Mouse (Mus musculus): ENCODE results near the gene Vezt. TPM values are rescaled to one million over a fixed set of nuclear protein-coding genes. Genes with fewer than 3 reads are reported as not detected.

Gene Vezt
- 2.5 and 3.0 TPM in 2 replicates for polyA plus RNA-seq (2012; ENCODE audit: low replicate concordance)

GRCm38 (mm10) chr10:94035658-94036374, at the start of gene Vezt, which contains the start of gene Fgd6:
Gene Vezt (minus strand): TSS chr10:94035817.
Gene Fgd6 (plus strand): TSS chr10:94036001.

GRCm38 (mm10) chr10:93897043-93897646, 138.5 kb downstream of the Vezt start, which contains the start of gene Metap2:
Gene Metap2 (minus strand): TSS chr10:93897093.

Other genes starting within 250 kb of the Vezt start
- 0.12 and 0.18 TPM in 2 replicates for gene Usp44, start 204.3 kb downstream of the Vezt start, polyA plus RNA-seq (2012; ENCODE audit: low replicate concordance)
- gene Metap2, start 138.7 kb downstream of the Vezt start, polyA plus RNA-seq (2012; ENCODE audit: low replicate concordance), result 153 and 247 TPM in 2 replicates
- gene Fgd6, start 184 bp upstream of the Vezt start, polyA plus RNA-seq (2012; ENCODE audit: low replicate concordance), result 1.0 and 1.2 TPM in 2 replicates
- gene Nr2c1, start 112.2 kb upstream of the Vezt start, polyA plus RNA-seq (2012; ENCODE audit: low replicate concordance), result 0.68 and 1.3 TPM in 2 replicates
- gene Ndufa12, start 162.9 kb upstream of the Vezt start, polyA plus RNA-seq (2012; ENCODE audit: low replicate concordance), result 134 and 399 TPM in 2 replicates